Mouse (Mus musculus): ENCODE results near the gene Tcf7l2. TPM values are rescaled to one million over a fixed set of nuclear protein-coding genes. Genes with fewer than 3 reads are reported as not detected.

Gene Tcf7l2
- polyA plus RNA-seq, 1 experiment: 6.2 TPM

DNA sequence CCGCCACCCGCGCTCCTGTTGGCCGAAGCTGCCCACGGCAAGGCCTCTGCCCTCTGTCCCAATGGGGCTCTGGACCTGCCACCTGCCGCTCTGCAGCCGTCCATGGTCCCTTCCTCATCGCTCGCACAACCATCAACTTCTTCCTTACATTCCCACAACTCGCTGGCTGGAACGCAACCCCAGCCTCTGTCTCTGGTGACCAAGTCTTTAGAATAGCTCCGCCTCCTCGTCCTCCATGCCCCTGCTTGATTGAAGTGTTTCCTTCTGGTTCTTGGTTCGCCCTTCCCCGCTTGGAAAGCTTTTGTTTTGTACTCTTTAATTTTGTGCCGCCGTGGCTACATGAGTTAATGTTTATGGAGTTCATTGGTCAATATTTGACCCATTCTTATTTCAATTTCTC is 190.0 kb downstream of the Tcf7l2 start:
- no peaks in the 10 kb centered on the region; the same call in 1 of the 2 replicates for H3K4me1 ChIP-seq (ENCODE audit: control insufficient read depth, insufficient read depth, low read length)
- no peak overlapping the region for H3K27ac ChIP-seq (ENCODE audit: control insufficient read depth, insufficient read depth, low read depth, low read length)
- no peak for TF ChIP-seq CTCF (IDR thresholded peaks at IDR 0.05; ENCODE audit: control insufficient read depth, insufficient read depth, insufficient replicate concordance, low read depth, low read length)
- no peak for TF ChIP-seq POLR2A (IDR thresholded peaks at IDR 0.05; ENCODE audit: control insufficient read depth, low read depth, low read length)
- peak overlapping the region; percentile 19 for H3K4me3 ChIP-seq (ENCODE audit: control insufficient read depth, low read depth, low read length)
- H3K27me3 ChIP-seq (ENCODE audit: control insufficient read depth, insufficient read depth, low read length): no peaks in the 10 kb centered on the region
- no peaks in the 10 kb centered on the region for H3K36me3 ChIP-seq (ENCODE audit: control insufficient read depth, insufficient read depth, low read length)

- TF ChIP-seq CTCF (IDR thresholded peaks at IDR 0.05; ENCODE audit: control insufficient read depth, insufficient read depth, insufficient replicate concordance, low read depth, low read length) (no peak), POLR2A (IDR thresholded peaks at IDR 0.05; ENCODE audit: control insufficient read depth, low read depth, low read length) (no peak)
- no peak overlapping the region for H3K4me3 ChIP-seq (ENCODE audit: control insufficient read depth, low read depth, low read length)
- H3K27ac ChIP-seq (ENCODE audit: control insufficient read depth, insufficient read depth, low read depth, low read length): no peak overlapping the region
- no peaks in the 10 kb centered on the region; the same call in 1 of the 2 replicates for H3K4me1 ChIP-seq (ENCODE audit: control insufficient read depth, insufficient read depth, low read length)
- no peaks in the 10 kb centered on the region for H3K36me3 ChIP-seq (ENCODE audit: control insufficient read depth, insufficient read depth, low read length)
- no peaks in the 10 kb centered on the region for H3K27me3 ChIP-seq (ENCODE audit: control insufficient read depth, insufficient read depth, low read length)
Observed at GRCm38 (mm10) chr19:55933947-55934729, 192.5 kb downstream of the Tcf7l2 start.

DNA sequence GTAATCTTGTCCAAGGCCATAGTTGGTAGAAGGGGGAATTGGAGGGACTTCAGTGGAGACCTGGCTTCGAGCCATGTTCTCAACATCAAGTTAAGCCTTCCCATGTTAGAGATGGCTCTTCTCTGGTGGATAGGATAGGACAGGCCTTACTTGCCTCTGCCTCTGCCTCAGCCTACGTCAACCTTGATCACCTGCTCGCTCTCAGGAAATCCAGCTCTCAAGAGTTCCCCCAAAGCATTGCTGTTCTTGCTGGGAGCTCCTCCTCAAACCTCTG is 193.0 kb downstream of the Tcf7l2 start:
- Histone ChIP-seq H3K36me3 (ENCODE audit: control insufficient read depth, insufficient read depth, low read length) (no peaks in the 10 kb centered on the region), H3K4me1 (ENCODE audit: control insufficient read depth, insufficient read depth, low read length) (no peaks in the 10 kb centered on the region; the same call in 1 of the 2 replicates), H3K27ac (ENCODE audit: control insufficient read depth, insufficient read depth, low read depth, low read length) (no peak overlapping the region), H3K27me3 (ENCODE audit: control insufficient read depth, insufficient read depth, low read length) (no peaks in the 10 kb centered on the region), H3K4me3 (ENCODE audit: control insufficient read depth, low read depth, low read length) (no peak overlapping the region)
- TF ChIP-seq CTCF (IDR thresholded peaks at IDR 0.05; ENCODE audit: control insufficient read depth, insufficient read depth, insufficient replicate concordance, low read depth, low read length) (no peak), POLR2A (IDR thresholded peaks at IDR 0.05; ENCODE audit: control insufficient read depth, low read depth, low read length) (no peak)

GRCm38 (mm10) chr19:55937026-55937425 is 195.4 kb downstream of the Tcf7l2 start:
- TF ChIP-seq POLR2A (IDR thresholded peaks at IDR 0.05; ENCODE audit: control insufficient read depth, low read depth, low read length): no peak
- no peak for TF ChIP-seq CTCF (IDR thresholded peaks at IDR 0.05; ENCODE audit: control insufficient read depth, insufficient read depth, insufficient replicate concordance, low read depth, low read length)
- Histone ChIP-seq H3K4me1 (ENCODE audit: control insufficient read depth, insufficient read depth, low read length) (peaks cover 7% of the 10 kb centered on the region), H3K4me3 (ENCODE audit: control insufficient read depth, low read depth, low read length) (no peak overlapping the region), H3K27ac (ENCODE audit: control insufficient read depth, insufficient read depth, low read depth, low read length) (no peak overlapping the region), H3K36me3 (ENCODE audit: control insufficient read depth, insufficient read depth, low read length) (no peaks in the 10 kb centered on the region), H3K27me3 (ENCODE audit: control insufficient read depth, insufficient read depth, low read length) (no peaks in the 10 kb centered on the region)

DNA sequence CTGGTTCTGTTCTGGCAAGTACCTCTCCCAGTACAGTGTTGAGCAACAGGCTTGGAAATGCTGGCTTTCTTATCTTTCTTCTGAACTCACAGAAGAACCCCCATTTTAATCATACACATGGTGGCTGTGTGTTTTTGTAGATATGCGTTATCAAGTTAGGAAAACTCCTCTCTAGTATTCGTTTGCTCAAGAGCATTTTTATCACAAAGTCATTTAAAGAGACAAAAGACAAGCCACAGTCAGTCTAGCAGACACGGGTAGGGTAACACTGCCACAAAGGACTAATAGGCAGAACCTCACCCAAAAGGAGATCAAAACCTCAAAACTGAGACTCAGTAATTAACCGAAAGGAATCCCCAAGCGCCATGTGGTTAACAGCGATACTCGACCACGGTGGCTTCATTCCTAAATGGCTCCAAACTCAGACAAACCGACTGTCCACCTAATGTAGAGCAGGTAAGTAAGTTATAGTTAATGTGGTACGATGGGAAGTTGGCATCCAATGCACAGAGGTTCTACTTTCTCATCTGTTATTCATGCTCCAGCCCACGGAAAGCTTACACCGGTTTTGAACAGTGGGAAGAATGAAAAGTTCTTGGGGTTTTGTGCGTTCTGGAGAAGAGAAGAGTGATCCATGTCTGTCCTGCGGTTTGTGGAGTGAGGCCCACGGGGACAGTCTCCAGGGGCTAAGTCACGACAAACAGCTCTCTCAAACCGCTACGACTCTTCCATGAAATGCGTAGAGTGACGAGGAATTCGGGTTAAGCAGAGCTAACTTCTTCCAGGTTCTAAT is 196.8 kb downstream of the Tcf7l2 start:
- no peak for TF ChIP-seq POLR2A (IDR thresholded peaks at IDR 0.05; ENCODE audit: control insufficient read depth, low read depth, low read length)
- TF ChIP-seq CTCF (IDR thresholded peaks at IDR 0.05; ENCODE audit: control insufficient read depth, insufficient read depth, insufficient replicate concordance, low read depth, low read length): no peak

DNA sequence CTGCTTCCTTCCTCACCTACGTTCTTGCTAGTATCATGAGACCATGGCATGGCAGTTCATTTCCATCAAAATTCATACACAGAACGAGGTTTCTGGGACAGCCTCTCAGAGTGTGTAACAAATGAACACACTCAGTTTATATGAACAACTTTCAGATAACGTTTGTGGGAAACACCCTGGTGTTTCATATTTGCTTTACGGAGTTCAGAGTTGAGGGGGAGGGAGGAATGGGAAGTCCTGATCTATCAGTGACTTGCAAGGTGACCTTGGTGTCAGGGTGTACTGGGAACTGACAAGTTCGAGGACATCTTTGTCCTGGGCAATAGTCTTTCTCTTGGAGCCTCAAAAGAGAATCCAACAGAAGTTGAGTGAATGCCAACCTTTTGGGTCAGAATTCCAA is 197.5 kb downstream of the Tcf7l2 start:
- Histone ChIP-seq H3K36me3 (ENCODE audit: control insufficient read depth, insufficient read depth, low read length) (no peaks in the 10 kb centered on the region), H3K4me3 (ENCODE audit: control insufficient read depth, low read depth, low read length) (no peak overlapping the region), H3K27me3 (ENCODE audit: control insufficient read depth, insufficient read depth, low read length) (no peaks in the 10 kb centered on the region), H3K27ac (ENCODE audit: control insufficient read depth, insufficient read depth, low read depth, low read length) (no peak overlapping the region), H3K4me1 (ENCODE audit: control insufficient read depth, insufficient read depth, low read length) (peaks cover 7% of the 10 kb centered on the region)
- TF ChIP-seq CTCF (IDR thresholded peaks at IDR 0.05; ENCODE audit: control insufficient read depth, insufficient read depth, insufficient replicate concordance, low read depth, low read length): no peak
- TF ChIP-seq POLR2A (IDR thresholded peaks at IDR 0.05; ENCODE audit: control insufficient read depth, low read depth, low read length): no peak

More for the DNA sequence above, 196.8 kb downstream of the Tcf7l2 start:
- Histone ChIP-seq H3K27me3 (ENCODE audit: control insufficient read depth, insufficient read depth, low read length) (no peaks in the 10 kb centered on the region), H3K4me3 (ENCODE audit: control insufficient read depth, low read depth, low read length) (no peak overlapping the region), H3K4me1 (ENCODE audit: control insufficient read depth, insufficient read depth, low read length) (peaks cover 7% of the 10 kb centered on the region), H3K36me3 (ENCODE audit: control insufficient read depth, insufficient read depth, low read length) (no peaks in the 10 kb centered on the region), H3K27ac (ENCODE audit: control insufficient read depth, insufficient read depth, low read depth, low read length) (no peak overlapping the region)

GRCm38 (mm10) chr19:55939719-55940118 is 198.1 kb downstream of the Tcf7l2 start:
- H3K27ac ChIP-seq (ENCODE audit: control insufficient read depth, insufficient read depth, low read depth, low read length): no peak overlapping the region
- no peak overlapping the region for H3K4me3 ChIP-seq (ENCODE audit: control insufficient read depth, low read depth, low read length)

More at GRCm38 (mm10) chr19:55939719-55940118, 198.1 kb downstream of the Tcf7l2 start:
- Histone ChIP-seq H3K36me3 (ENCODE audit: control insufficient read depth, insufficient read depth, low read length) (no peaks in the 10 kb centered on the region), H3K4me1 (ENCODE audit: control insufficient read depth, insufficient read depth, low read length) (peaks cover 7% of the 10 kb centered on the region), H3K27me3 (ENCODE audit: control insufficient read depth, insufficient read depth, low read length) (no peaks in the 10 kb centered on the region)
- TF ChIP-seq CTCF (IDR thresholded peaks at IDR 0.05; ENCODE audit: control insufficient read depth, insufficient read depth, insufficient replicate concordance, low read depth, low read length): no peak
- TF ChIP-seq POLR2A (IDR thresholded peaks at IDR 0.05; ENCODE audit: control insufficient read depth, low read depth, low read length): no peak

Measured in testis, adult 2 months (tissue).